Comparison of ENCODE assay signal across 8 mouse cellular contexts in the genomic region with DNA sequence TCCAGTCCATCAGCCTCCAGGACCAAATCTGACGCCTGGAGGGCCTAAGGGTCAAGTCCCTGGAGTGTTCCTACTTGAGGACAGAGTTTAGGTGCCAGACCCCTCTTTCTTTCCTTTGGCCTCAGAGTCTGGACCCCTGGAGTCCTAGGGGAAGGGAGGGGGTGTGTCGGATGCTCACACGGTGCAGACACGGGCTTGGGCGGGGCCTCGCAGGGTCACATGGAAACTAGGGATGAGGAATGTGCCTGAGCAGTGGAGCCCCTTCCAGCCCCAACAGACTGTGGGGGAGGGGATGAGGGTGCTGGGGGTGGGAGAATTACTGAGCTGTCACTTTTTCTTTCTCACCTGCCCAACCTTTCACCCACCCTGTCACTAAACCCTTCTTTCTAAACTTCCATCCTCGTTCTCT. TPM values are rescaled to one million over a fixed set of nuclear protein-coding genes. Genes with fewer than 3 reads are reported as not detected.
A peak's percentile ranks its signal among the peaks of the same experiment; 100 is the strongest.
DNase-seq lines count a peak whose midpoint lies in the region; ATAC-seq and TF ChIP-seq lines count a peak whose summit lies in the region.

No protein-coding gene starts in this region.

- no peak for ATAC-seq in forebrain, embryonic 15.5 days (replicated peaks)
- no peak for ATAC-seq in lung, embryonic 16.5 days (ENCODE audit: low read depth)

- peak overlapping the region; percentile 83 for H3K27ac ChIP-seq in MEL (ENCODE audit: control insufficient read depth, low read depth, low read length)
- H3K27ac ChIP-seq in bone marrow macrophage, adult 2 months (ENCODE audit: insufficient read depth, low read depth, low read length), result peak overlapping the region; percentile 87
- H3K27ac ChIP-seq in forebrain, embryonic 15.5 days (replicated peaks), result peak overlapping the region; percentile 85; the same call in 1 of the 2 replicates
- H3K27ac ChIP-seq in hindbrain, embryonic 10.5 days, result peak overlapping the region; percentile 91
- H3K27ac ChIP-seq in lung, embryonic 16.5 days (ENCODE audit: low read length), result peak overlapping the region; percentile 78

- TF ChIP-seq POLR2A in MEL (IDR thresholded peaks at IDR 0.05; ENCODE audit: control insufficient read depth in 1 of 2, insufficient read depth in 1 of 2, low read depth in 1 of 2, low read length in 2 of 2, poor library complexity in 1 of 2), result no peak; a peak in 1 of 4 replicates
- no peak for TF ChIP-seq POLR2A in bone marrow macrophage, adult 2 months (IDR thresholded peaks at IDR 0.05; ENCODE audit: borderline replicate concordance, low read depth, low read length)

- H3K4me1 ChIP-seq in MEL (ENCODE audit: control insufficient read depth in 1 of 2, insufficient read depth in 2 of 2, low read length in 2 of 2), result peaks cover 0 to 12% of the 10 kb centered on the region in 2 experiments; a peak in 1 of 4 replicates
- peaks cover 21% of the 10 kb centered on the region for H3K4me1 ChIP-seq in bone marrow macrophage, adult 2 months (ENCODE audit: control insufficient read depth, insufficient read depth, low read length)
- peaks cover 73% of the 10 kb centered on the region for H3K4me1 ChIP-seq in forebrain, embryonic 15.5 days
- H3K4me1 ChIP-seq in hindbrain, embryonic 10.5 days (replicated peaks), result peaks cover 81% of the 10 kb centered on the region
- peaks cover 42% of the 10 kb centered on the region for H3K4me1 ChIP-seq in lung, embryonic 16.5 days (replicated peaks; ENCODE audit: control insufficient read depth, insufficient read depth, low read length)

- TF ChIP-seq CTCF in MEL (IDR thresholded peaks at IDR 0.05 in 2 of 3, conservative IDR thresholded peaks at IDR 0.05 in 1 of 3; ENCODE audit: control insufficient read depth in 1 of 3, insufficient read depth in 1 of 3, low read depth in 2 of 3, low read length in 3 of 3, poor library complexity in 1 of 3, severe bottlenecking in 1 of 3), result no peak
- TF ChIP-seq CTCF in bone marrow macrophage, adult 2 months (IDR thresholded peaks at IDR 0.05; ENCODE audit: low read depth, low read length), result no peak

- TF ChIP-seq EP300 in MEL (IDR thresholded peaks at IDR 0.05; ENCODE audit: low read depth in 1 of 2, low read length in 2 of 2), result 0 out of 4 replicates have a peak, but pooled peaks of 1 of the 2 experiments have one; percentile 10

- no peaks in the 10 kb centered on the region for H3K27me3 ChIP-seq in MEL (ENCODE audit: control insufficient read depth in 1 of 2, insufficient read depth in 2 of 2, low read length in 2 of 2)
- no peaks in the 10 kb centered on the region for H3K27me3 ChIP-seq in forebrain, embryonic 15.5 days
- H3K27me3 ChIP-seq in hindbrain, embryonic 10.5 days (ENCODE audit: insufficient read depth, poor library complexity, severe bottlenecking), result peaks cover 9% of the 10 kb centered on the region
- peaks cover 5% of the 10 kb centered on the region; the same call in 1 of the 2 replicates for H3K27me3 ChIP-seq in lung, embryonic 16.5 days (ENCODE audit: control insufficient read depth, insufficient read depth, low read depth, low read length)

- peak; percentile 84 for DNase-seq in MEL (ENCODE audit: low read depth, low spot score)
- peak; percentile 61 for DNase-seq in hindbrain, embryonic 10.5 days (ENCODE audit: low spot score)
- DNase-seq in layer of hippocampus, postnatal 10 days (ENCODE audit: low spot score in 2 of 2), result peak; percentile 84 to 87
- peak; percentile 90 to 93 for DNase-seq in right cerebral cortex, postnatal 10 days (ENCODE audit: low spot score in 2 of 2)
- no peak for DNase-seq in T-cell, adult 2 months (ENCODE audit: low spot score)

- H3K79me2 ChIP-seq in MEL (ENCODE audit: control insufficient read depth, insufficient read depth, low read length, poor library complexity), result peaks cover 7% of the 10 kb centered on the region

- H3K9ac ChIP-seq in MEL (ENCODE audit: control insufficient read depth, low read depth, low read length, poor library complexity, severe bottlenecking), result peak overlapping the region; percentile 98
- peak overlapping the region; percentile 70 for H3K9ac ChIP-seq in forebrain, embryonic 15.5 days (replicated peaks)
- H3K9ac ChIP-seq in lung, embryonic 16.5 days (ENCODE audit: low read length), result peak overlapping the region; percentile 80

- H3K9me3 ChIP-seq in MEL (replicated peaks; ENCODE audit: insufficient read depth, low read length), result no peaks in the 10 kb centered on the region
- no peaks in the 10 kb centered on the region for H3K9me3 ChIP-seq in forebrain, embryonic 15.5 days
- no peaks in the 10 kb centered on the region for H3K9me3 ChIP-seq in hindbrain, embryonic 10.5 days
- no peaks in the 10 kb centered on the region for H3K9me3 ChIP-seq in lung, embryonic 16.5 days (ENCODE audit: control insufficient read depth, low read length)

- 0% methylated on average over 7 of the region's 7 CpGs for WGBS in forebrain, embryonic 15.5 days
- under 1% methylated on average over 7 of the region's 7 CpGs for WGBS in hindbrain, embryonic 10.5 days
- 0% methylated on average over 7 of the region's 7 CpGs for WGBS in lung, embryonic 16.5 days

- H3K4me3 ChIP-seq in MEL (ENCODE audit: control insufficient read depth in 1 of 2, insufficient read depth in 1 of 2, low read depth in 2 of 2, low read length in 2 of 2), result peak overlapping the region; percentile 82 to 85
- peak overlapping the region; percentile 83 for H3K4me3 ChIP-seq in bone marrow macrophage, adult 2 months (ENCODE audit: insufficient read depth, low read length)
- H3K4me3 ChIP-seq in forebrain, embryonic 15.5 days, result peak overlapping the region; percentile 56
- peak overlapping the region; percentile 79 for H3K4me3 ChIP-seq in hindbrain, embryonic 10.5 days
- peak overlapping the region; percentile 68 for H3K4me3 ChIP-seq in lung, embryonic 16.5 days (ENCODE audit: low read length)

- TF ChIP-seq RAD21 in MEL (IDR thresholded peaks at IDR 0.05; ENCODE audit: low read depth, low read length), result no peak

- H3K4me2 ChIP-seq in forebrain, embryonic 15.5 days (replicated peaks), result peak overlapping the region; percentile 98
- H3K4me2 ChIP-seq in lung, embryonic 16.5 days (ENCODE audit: low read depth, low read length), result peak overlapping the region; percentile 97

- peaks cover 0 to 5% of the 10 kb centered on the region in 2 experiments; a peak in 2 of 4 replicates for H3K36me3 ChIP-seq in MEL (ENCODE audit: control insufficient read depth in 1 of 2, insufficient read depth in 2 of 2, low read length in 2 of 2)
- peaks cover 12% of the 10 kb centered on the region for H3K36me3 ChIP-seq in forebrain, embryonic 15.5 days
- peaks cover 14% of the 10 kb centered on the region for H3K36me3 ChIP-seq in hindbrain, embryonic 10.5 days
- H3K36me3 ChIP-seq in lung, embryonic 16.5 days (ENCODE audit: control insufficient read depth, insufficient read depth, low read length), result peaks cover 3% of the 10 kb centered on the region; the same call in 1 of the 2 replicates

RNA-seq across cellular contexts. Expression of gene Dbp, which starts 1.0 kb away (rescaled TPM):
- 21.1 and 24.4 TPM in 2 replicates for total RNA-seq in MEL (2012; rRNA removed)
- polyA plus RNA-seq in MEL (2012; ENCODE audit: insufficient read depth in 1 of 2, insufficient read length in 2 of 2, low read depth in 1 of 2, low replicate concordance in 2 of 2, missing spikeins in 1 of 2), result 10 to 100 TPM in 1 of 2 experiments, not detected in 1; 22.5 TPM
- 85.2 and 85.6 TPM in 2 replicates for polyA plus RNA-seq in bone marrow macrophage, adult 2 months (2012; ENCODE audit: insufficient read depth, insufficient read length, missing spikeins)
- 3.6 and 4.1 TPM in 2 replicates for polyA plus RNA-seq in forebrain, embryonic 15.5 days (2015; fragmentation: Nextera tagmentation; extraction: Ambion mirVana)
- 3.0 and 3.4 TPM in 2 replicates for polyA plus RNA-seq in hindbrain, embryonic 10.5 days (2016; fragmentation: Nextera tagmentation; extraction: Ambion mirVana)
- total RNA-seq in layer of hippocampus, postnatal 10 days (2021), result 10 to 100 TPM; 37.1 to 43.4 TPM
- 1.5 and 1.7 TPM in 2 replicates for polyA plus RNA-seq in lung, embryonic 16.5 days (2015; fragmentation: Nextera tagmentation; extraction: Ambion mirVana)

RNA-seq across cellular contexts. Expression of gene Car11, which starts 6.2 kb away (rescaled TPM):
- 0.29 and 0.77 TPM in 2 replicates for total RNA-seq in MEL (2012; rRNA removed)
- 1 to 10 TPM in 1 of 2 experiments, not detected in 1; 1.5 TPM for polyA plus RNA-seq in MEL (2012; ENCODE audit: insufficient read depth in 1 of 2, insufficient read length in 2 of 2, low read depth in 1 of 2, low replicate concordance in 2 of 2, missing spikeins in 1 of 2)
- 1.3 and 1.9 TPM in 2 replicates for polyA plus RNA-seq in bone marrow macrophage, adult 2 months (2012; ENCODE audit: insufficient read depth, insufficient read length, missing spikeins)
- polyA plus RNA-seq in forebrain, embryonic 15.5 days (2015; fragmentation: Nextera tagmentation; extraction: Ambion mirVana), result 39.0 and 39.8 TPM in 2 replicates
- 8.3 and 13.0 TPM in 2 replicates for polyA plus RNA-seq in hindbrain, embryonic 10.5 days (2016; fragmentation: Nextera tagmentation; extraction: Ambion mirVana)
- 100 to 1,000 TPM; 121 to 131 TPM for total RNA-seq in layer of hippocampus, postnatal 10 days (2021)
- 2.3 and 3.3 TPM in 2 replicates for polyA plus RNA-seq in lung, embryonic 16.5 days (2015; fragmentation: Nextera tagmentation; extraction: Ambion mirVana)

RNA-seq across cellular contexts. Expression of gene Rpl18, which starts 9.4 kb away (rescaled TPM):
- 3,210 and 3,724 TPM in 2 replicates for total RNA-seq in MEL (2012; rRNA removed)
- 1,000 to 10,000 TPM in 1 of 2 experiments, not detected in 1; 3,544 TPM for polyA plus RNA-seq in MEL (2012; ENCODE audit: insufficient read depth in 1 of 2, insufficient read length in 2 of 2, low read depth in 1 of 2, low replicate concordance in 2 of 2, missing spikeins in 1 of 2)
- polyA plus RNA-seq in bone marrow macrophage, adult 2 months (2012; ENCODE audit: insufficient read depth, insufficient read length, missing spikeins), result 802 and 833 TPM in 2 replicates
- 633 and 683 TPM in 2 replicates for polyA plus RNA-seq in forebrain, embryonic 15.5 days (2015; fragmentation: Nextera tagmentation; extraction: Ambion mirVana)
- polyA plus RNA-seq in hindbrain, embryonic 10.5 days (2016; fragmentation: Nextera tagmentation; extraction: Ambion mirVana), result 1,010 and 1,126 TPM in 2 replicates
- 100 to 1,000 TPM; 497 to 584 TPM for total RNA-seq in layer of hippocampus, postnatal 10 days (2021)
- 984 and 1,005 TPM in 2 replicates for polyA plus RNA-seq in lung, embryonic 16.5 days (2015; fragmentation: Nextera tagmentation; extraction: Ambion mirVana)

RNA-seq across cellular contexts. Expression of gene Sec1, which starts 11.7 kb away (rescaled TPM):
- total RNA-seq in MEL (2012; rRNA removed), result not detected in 2 replicates
- not detected for polyA plus RNA-seq in MEL (2012; ENCODE audit: insufficient read depth in 1 of 2, insufficient read length in 2 of 2, low read depth in 1 of 2, low replicate concordance in 2 of 2, missing spikeins in 1 of 2)
- not detected in 2 replicates for polyA plus RNA-seq in bone marrow macrophage, adult 2 months (2012; ENCODE audit: insufficient read depth, insufficient read length, missing spikeins)
- 0.14 TPM in 1 of 2 replicates, not detected in the other for polyA plus RNA-seq in forebrain, embryonic 15.5 days (2015; fragmentation: Nextera tagmentation; extraction: Ambion mirVana)
- 0.62 and 0.77 TPM in 2 replicates for polyA plus RNA-seq in hindbrain, embryonic 10.5 days (2016; fragmentation: Nextera tagmentation; extraction: Ambion mirVana)
- total RNA-seq in layer of hippocampus, postnatal 10 days (2021), result under 1 TPM; 0.14 to 0.18 TPM
- 0.74 and 0.84 TPM in 2 replicates for polyA plus RNA-seq in lung, embryonic 16.5 days (2015; fragmentation: Nextera tagmentation; extraction: Ambion mirVana)

RNA-seq across cellular contexts. Expression of gene Sphk2, which starts 11.9 kb away (rescaled TPM):
- total RNA-seq in MEL (2012; rRNA removed), result 18.3 and 21.0 TPM in 2 replicates
- 10 to 100 TPM in 1 of 2 experiments, not detected in 1; 40.2 TPM for polyA plus RNA-seq in MEL (2012; ENCODE audit: insufficient read depth in 1 of 2, insufficient read length in 2 of 2, low read depth in 1 of 2, low replicate concordance in 2 of 2, missing spikeins in 1 of 2)
- 51.2 and 56.1 TPM in 2 replicates for polyA plus RNA-seq in bone marrow macrophage, adult 2 months (2012; ENCODE audit: insufficient read depth, insufficient read length, missing spikeins)
- polyA plus RNA-seq in forebrain, embryonic 15.5 days (2015; fragmentation: Nextera tagmentation; extraction: Ambion mirVana), result 29.0 and 30.2 TPM in 2 replicates
- polyA plus RNA-seq in hindbrain, embryonic 10.5 days (2016; fragmentation: Nextera tagmentation; extraction: Ambion mirVana), result 33.6 and 35.5 TPM in 2 replicates
- total RNA-seq in layer of hippocampus, postnatal 10 days (2021), result 10 to 100 TPM; 27.3 to 27.7 TPM
- polyA plus RNA-seq in lung, embryonic 16.5 days (2015; fragmentation: Nextera tagmentation; extraction: Ambion mirVana), result 28.9 TPM in 2 replicates
